Mouse (Mus musculus) fat pad, adult 2 months (tissue): Measurements from ENCODE around the gene Cdca3.

Experiments used
- DNase-seq: peaks from one replicate; pipeline ENCODE4 v3.0.0-alpha.2; 2011; ENCODE audit warnings: low read depth, low spot score; ENCODE audit errors: extremely low read depth

The Cdca3 gene

DNA sequence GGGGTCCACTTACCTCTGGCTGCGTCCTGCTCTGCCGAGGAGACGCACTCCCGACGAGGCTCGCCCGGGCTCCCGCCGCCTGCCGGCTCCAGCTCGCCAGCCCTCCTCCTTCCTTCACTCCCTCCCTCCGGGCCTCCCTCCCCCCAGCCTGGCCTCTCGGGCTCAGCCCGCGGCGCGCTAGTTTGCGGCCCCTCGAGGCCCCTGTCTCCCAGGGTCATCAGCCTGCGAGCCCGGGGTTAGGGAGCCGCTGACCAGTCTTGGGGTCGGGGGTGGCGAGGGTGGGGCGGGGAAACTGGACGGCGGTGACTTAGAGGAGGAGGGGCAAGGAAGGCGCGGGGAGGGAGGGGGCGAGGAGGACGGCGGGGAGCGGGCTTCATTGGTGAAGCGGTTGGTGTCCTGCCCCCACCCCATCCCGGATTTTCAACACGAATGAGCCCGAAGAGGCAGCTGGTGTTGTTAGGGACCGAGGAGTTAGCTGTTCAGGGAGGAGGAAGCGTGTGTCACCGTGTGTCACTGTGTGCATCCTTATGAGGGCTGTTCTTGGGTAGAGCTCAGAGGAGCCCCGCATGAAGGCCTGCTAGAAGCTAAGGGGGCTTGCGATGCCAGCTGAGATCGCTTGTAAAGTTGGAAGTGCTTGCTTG, 34.4 kb downstream of the Cdca3 start, which contains the start of gene Gpr162:
Gpr162 (minus strand) TSS at position 326 of the 641 bp plus-strand sequence.
- DNase-seq, result no peak

DNA sequence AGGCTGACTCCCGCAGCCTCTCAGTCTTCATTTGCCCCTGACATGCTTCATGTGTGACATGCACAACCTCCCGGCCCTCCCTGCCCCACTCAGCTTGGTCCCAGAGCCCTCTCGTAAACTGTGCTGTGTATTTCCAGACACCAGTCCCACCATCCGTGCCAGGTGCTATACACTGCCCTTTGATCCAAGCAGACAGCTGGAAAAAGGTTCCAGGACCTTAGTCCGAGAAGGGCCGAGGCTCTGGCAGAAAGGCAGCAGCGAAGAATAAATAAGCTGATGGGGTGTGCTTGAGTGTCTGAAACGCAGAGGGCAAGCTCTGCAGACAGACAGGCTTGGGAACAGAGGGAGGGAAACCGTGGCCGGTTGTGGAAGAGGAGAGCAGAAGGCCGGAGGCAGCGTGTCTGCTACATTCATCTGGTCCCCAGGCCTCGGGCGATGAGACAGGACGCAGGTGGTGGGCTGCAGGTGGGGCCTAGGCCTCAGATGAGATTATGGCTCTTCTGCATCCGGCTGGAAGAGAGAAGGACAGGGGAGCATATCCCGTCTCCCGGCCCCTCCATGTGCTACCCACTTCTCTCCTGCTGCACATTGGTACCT, 36.5 kb downstream of the Cdca3 start:
- no peak for DNase-seq

DNA sequence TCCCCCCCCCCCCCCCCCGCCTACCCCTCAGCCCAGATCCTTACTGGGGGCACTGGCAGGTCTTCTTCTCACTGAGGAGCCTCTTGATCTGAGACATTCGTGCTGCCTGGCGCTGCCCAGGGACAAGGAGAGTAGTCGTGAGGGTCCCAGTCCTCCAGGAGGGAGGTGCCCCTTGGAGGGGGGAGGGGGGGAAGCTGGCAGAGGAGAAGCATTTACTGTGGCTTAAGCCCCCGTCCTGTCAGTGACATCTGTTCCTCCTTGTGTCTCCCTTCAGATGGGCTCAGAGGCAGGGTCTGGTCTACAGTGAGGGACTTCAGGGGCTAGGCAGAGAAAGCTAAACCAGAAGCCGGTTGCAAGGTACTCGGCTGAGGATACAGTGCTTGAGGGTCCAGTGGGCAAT, 37.2 kb downstream of the Cdca3 start:
- no peak for DNase-seq

DNA sequence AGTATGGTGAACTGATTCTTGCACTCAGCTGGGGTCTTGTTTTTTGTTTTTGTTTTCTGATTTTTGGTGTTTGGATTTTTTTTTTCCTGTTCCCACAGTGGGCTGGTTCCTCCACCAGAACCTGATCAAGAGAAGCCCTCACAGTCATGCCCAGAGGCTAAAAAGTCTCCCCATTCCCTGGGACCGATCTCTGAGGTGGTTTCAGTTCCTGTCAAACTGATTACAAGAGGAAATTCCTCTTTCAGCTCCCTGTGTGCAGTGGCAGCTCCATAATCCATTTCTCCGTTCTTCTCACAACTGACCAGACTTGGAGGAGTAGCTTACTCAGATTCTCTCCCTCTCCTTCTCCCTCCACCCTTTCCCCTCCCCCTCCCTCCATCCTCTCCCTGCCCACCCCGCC, 45.0 kb downstream of the Cdca3 start:
- no peak for DNase-seq

- no peak for DNase-seq
Measured at GRCm38 (mm10) chr6:124879390-124879789, 50.0 kb downstream of the Cdca3 start.

GRCm38 (mm10) chr6:124881821-124882220, 52.5 kb downstream of the Cdca3 start:
- DNase-seq, result no peak
